Mouse (Mus musculus): ENCODE measurements at regions not wholly inside any gene's neighbourhood (a gene's known extent, or its start where the extent isn't known, plus 50 kb on each side); places are given as distances from the start of the nearest gene placed in this dataset.

DNA sequence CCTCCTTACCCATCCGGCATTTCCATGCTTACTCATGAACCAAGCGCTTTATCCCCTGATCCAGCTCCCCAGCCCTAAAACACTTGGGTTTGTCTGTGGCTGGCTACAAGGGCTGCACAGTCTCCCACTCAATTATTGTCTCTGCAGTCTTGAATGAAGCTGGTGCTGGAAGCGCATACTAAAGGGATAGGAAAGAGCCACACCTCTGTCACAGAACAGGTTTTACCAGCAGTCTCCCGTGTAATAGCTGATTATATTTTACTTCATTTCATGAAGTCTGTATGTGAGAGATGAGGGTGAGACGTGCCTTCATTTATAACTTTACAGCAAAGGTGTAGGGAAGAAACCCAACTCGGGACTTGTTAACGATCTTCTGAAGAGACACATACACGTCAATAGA is 167.0 kb upstream of the Adgrl2 start:
- TF ChIP-seq TAL1 (conservative IDR thresholded peaks at IDR 0.05; ENCODE audit: low read depth, low read length) (no peak), CTCF (IDR thresholded peaks at IDR 0.05; ENCODE audit: low read depth, low read length) (no peak), GATA1 (IDR thresholded peaks at IDR 0.05; ENCODE audit: borderline replicate concordance, low read length) (no peak), POLR2AphosphoS5 (IDR thresholded peaks at IDR 0.05; ENCODE audit: insufficient replicate concordance, low read depth, low read length) (no peak), GATA2 (IDR thresholded peaks at IDR 0.05; ENCODE audit: borderline replicate concordance, low read depth, low read length) (no peak)
